Comparison of ENCODE assay signal across 8 mouse cellular contexts in genomic region chr15:83509950-83510804, GRCm38 (mm10). TPM values are rescaled to one million over a fixed set of nuclear protein-coding genes. Genes with fewer than 3 reads are reported as not detected.
DNase-seq lines count a peak whose midpoint lies in the region; ATAC-seq and TF ChIP-seq lines count a peak whose summit lies in the region.

No protein-coding gene starts in this region.

- H3K4me1 ChIP-seq in embryonic facial prominence, embryonic 10.5 days: peaks cover 10% of the 10 kb centered on the region; the same call in 1 of the 2 replicates
- H3K4me1 ChIP-seq in intestine, postnatal 0 days (replicated peaks; ENCODE audit: control insufficient read depth, insufficient read depth, low read length): 0 out of 2 replicates have a peak, but pooled peaks cover 5% of the 10 kb centered on the region
- H3K4me1 ChIP-seq in neural tube, embryonic 13.5 days (replicated peaks): peaks cover 32% of the 10 kb centered on the region

- peak; percentile 55 for TF ChIP-seq CTCF in layer of hippocampus, adult 2 months (conservative IDR thresholded peaks at IDR 0.05)
- TF ChIP-seq CTCF in intestine, postnatal 0 days (IDR thresholded peaks at IDR 0.05; ENCODE audit: low read depth): peak; percentile 33

- 0 out of 2 replicates have a peak overlapping the region, but pooled peaks have one; percentile 34 for H3K9ac ChIP-seq in intestine, postnatal 0 days (ENCODE audit: low read depth, low read length)
- H3K9ac ChIP-seq in neural tube, embryonic 13.5 days: peak overlapping the region; percentile 85

- peak overlapping the region; percentile 93 for H3K4me2 ChIP-seq in intestine, postnatal 0 days (replicated peaks; ENCODE audit: low read depth)
- peak overlapping the region; percentile 68 for H3K4me2 ChIP-seq in neural tube, embryonic 13.5 days

- H3K4me3 ChIP-seq in layer of hippocampus, adult 2 months: peak overlapping the region; percentile 80
- H3K4me3 ChIP-seq in embryonic facial prominence, embryonic 10.5 days: peak overlapping the region; percentile 64
- peak overlapping the region; percentile 51 for H3K4me3 ChIP-seq in intestine, postnatal 0 days (ENCODE audit: low read depth, low read length)
- H3K4me3 ChIP-seq in neural tube, embryonic 13.5 days: peak overlapping the region; percentile 67

- WGBS in embryonic facial prominence, embryonic 10.5 days: 26% methylated on average over 17 of the region's 17 CpGs
- 25% methylated on average over 17 of the region's 17 CpGs for WGBS in intestine, postnatal 0 days
- 23% methylated on average over 17 of the region's 17 CpGs for WGBS in neural tube, embryonic 13.5 days

- DNase-seq in layer of hippocampus, adult 2 months (ENCODE audit: low spot score in 2 of 2): no peak
- DNase-seq in layer of hippocampus, adult 18-20 months (ENCODE audit: low spot score in 2 of 2): no peak
- DNase-seq in embryonic facial prominence, embryonic 10.5 days (ENCODE audit: low spot score): no peak
- DNase-seq in layer of hippocampus, adult 9-10 months (ENCODE audit: low spot score): no peak
- no peak for DNase-seq in spleen, adult 18-20 months
- no peak for DNase-seq in adrenal gland, adult 8-10 months

- H3K36me3 ChIP-seq in embryonic facial prominence, embryonic 10.5 days (replicated peaks): peaks cover 10% of the 10 kb centered on the region
- no peaks in the 10 kb centered on the region for H3K36me3 ChIP-seq in intestine, postnatal 0 days (ENCODE audit: control insufficient read depth, insufficient read depth)
- H3K36me3 ChIP-seq in neural tube, embryonic 13.5 days: peaks cover 12% of the 10 kb centered on the region

- ATAC-seq in intestine, postnatal 0 days: no peak; the same call in 1 of the 2 replicates
- ATAC-seq in neural tube, embryonic 13.5 days (ENCODE audit: low read depth): peak; percentile 88

- H3K27me3 ChIP-seq in embryonic facial prominence, embryonic 10.5 days (replicated peaks; ENCODE audit: low read depth, poor library complexity, severe bottlenecking): no peaks in the 10 kb centered on the region; the same call in 1 of the 2 replicates
- no peaks in the 10 kb centered on the region for H3K27me3 ChIP-seq in intestine, postnatal 0 days (replicated peaks; ENCODE audit: control insufficient read depth, insufficient read depth, low read length)
- peaks cover 3% of the 10 kb centered on the region; the same call in 1 of the 2 replicates for H3K27me3 ChIP-seq in neural tube, embryonic 13.5 days

- no peaks in the 10 kb centered on the region for H3K9me3 ChIP-seq in embryonic facial prominence, embryonic 10.5 days
- no peaks in the 10 kb centered on the region for H3K9me3 ChIP-seq in intestine, postnatal 0 days (ENCODE audit: control insufficient read depth)
- H3K9me3 ChIP-seq in neural tube, embryonic 13.5 days: no peaks in the 10 kb centered on the region

- H3K27ac ChIP-seq in layer of hippocampus, adult 2 months: peak overlapping the region; percentile 82
- H3K27ac ChIP-seq in embryonic facial prominence, embryonic 10.5 days (replicated peaks): peak overlapping the region; percentile 79
- H3K27ac ChIP-seq in intestine, postnatal 0 days (ENCODE audit: low read depth, low read length): no peak overlapping the region
- H3K27ac ChIP-seq in neural tube, embryonic 13.5 days (replicated peaks): peak overlapping the region; percentile 94

RNA-seq across cellular contexts. Expression of gene Ttll1, which starts 0.5 kb away (rescaled TPM):
- 10 to 100 TPM; 34.5 to 36.6 TPM for total RNA-seq in layer of hippocampus, adult 2 months (2021)
- total RNA-seq in layer of hippocampus, adult 18-20 months (2021): 10 to 100 TPM; 36.0 to 38.5 TPM
- 30.9 and 32.6 TPM in 2 replicates for polyA plus RNA-seq in embryonic facial prominence, embryonic 10.5 days (2016; fragmentation: Nextera tagmentation; extraction: Ambion mirVana)
- 6.0 and 7.1 TPM in 2 replicates for polyA plus RNA-seq in intestine, postnatal 0 days (2015; fragmentation: Nextera tagmentation; extraction: Ambion mirVana)
- polyA plus RNA-seq in neural tube, embryonic 13.5 days (2015; fragmentation: Nextera tagmentation; extraction: Ambion mirVana): 107 and 108 TPM in 2 replicates
- 10 to 100 TPM in 2 of 4 experiments, 1 to 10 TPM in 2; 9.8 to 16.5 (median 13.1) TPM for total RNA-seq in adrenal gland, adult 8-10 months (2022)

RNA-seq across cellular contexts. Expression of gene Bik, which starts 16.5 kb away (rescaled TPM):
- not detected for total RNA-seq in layer of hippocampus, adult 2 months (2021)
- total RNA-seq in layer of hippocampus, adult 18-20 months (2021): under 1 TPM; 0.43 to 0.47 TPM
- polyA plus RNA-seq in embryonic facial prominence, embryonic 10.5 days (2016; fragmentation: Nextera tagmentation; extraction: Ambion mirVana): 2.3 TPM in 2 replicates
- 4.6 TPM in 2 replicates for polyA plus RNA-seq in intestine, postnatal 0 days (2015; fragmentation: Nextera tagmentation; extraction: Ambion mirVana)
- polyA plus RNA-seq in neural tube, embryonic 13.5 days (2015; fragmentation: Nextera tagmentation; extraction: Ambion mirVana): 1.2 and 1.5 TPM in 2 replicates
- 1 to 10 TPM; 3.1 to 8.1 (median 5.4) TPM for total RNA-seq in adrenal gland, adult 8-10 months (2022)

RNA-seq across cellular contexts. Expression of gene Pacsin2, which starts 45.8 kb away (rescaled TPM):
- total RNA-seq in layer of hippocampus, adult 2 months (2021): 100 to 1,000 TPM in 1 of 2 experiments, 10 to 100 TPM in 1; 99.7 to 104 TPM
- 100 to 1,000 TPM; 101 to 106 TPM for total RNA-seq in layer of hippocampus, adult 18-20 months (2021)
- 60.7 and 61.7 TPM in 2 replicates for polyA plus RNA-seq in embryonic facial prominence, embryonic 10.5 days (2016; fragmentation: Nextera tagmentation; extraction: Ambion mirVana)
- 40.9 and 47.3 TPM in 2 replicates for polyA plus RNA-seq in intestine, postnatal 0 days (2015; fragmentation: Nextera tagmentation; extraction: Ambion mirVana)
- polyA plus RNA-seq in neural tube, embryonic 13.5 days (2015; fragmentation: Nextera tagmentation; extraction: Ambion mirVana): 29.6 and 32.2 TPM in 2 replicates
- total RNA-seq in adrenal gland, adult 8-10 months (2022): 100 to 1,000 TPM in 2 of 4 experiments, 10 to 100 TPM in 2; 88.4 to 126 (median 102) TPM

RNA-seq across cellular contexts. Expression of gene Tspo, which starts 53.2 kb away (rescaled TPM):
- 1 to 10 TPM; 5.4 to 6.1 TPM for total RNA-seq in layer of hippocampus, adult 2 months (2021)
- total RNA-seq in layer of hippocampus, adult 18-20 months (2021): 1 to 10 TPM; 6.7 to 8.5 TPM
- 34.1 and 35.6 TPM in 2 replicates for polyA plus RNA-seq in embryonic facial prominence, embryonic 10.5 days (2016; fragmentation: Nextera tagmentation; extraction: Ambion mirVana)
- polyA plus RNA-seq in intestine, postnatal 0 days (2015; fragmentation: Nextera tagmentation; extraction: Ambion mirVana): 105 and 118 TPM in 2 replicates
- 13.1 and 13.4 TPM in 2 replicates for polyA plus RNA-seq in neural tube, embryonic 13.5 days (2015; fragmentation: Nextera tagmentation; extraction: Ambion mirVana)
- total RNA-seq in adrenal gland, adult 8-10 months (2022): 100 to 1,000 TPM; 480 to 546 (median 516) TPM

RNA-seq across cellular contexts. Expression of gene Mcat, which starts 53.4 kb away (rescaled TPM):
- total RNA-seq in layer of hippocampus, adult 2 months (2021): 10 to 100 TPM; 24.2 to 28.7 TPM
- total RNA-seq in layer of hippocampus, adult 18-20 months (2021): 10 to 100 TPM; 21.8 to 29.3 TPM
- 43.9 and 46.9 TPM in 2 replicates for polyA plus RNA-seq in embryonic facial prominence, embryonic 10.5 days (2016; fragmentation: Nextera tagmentation; extraction: Ambion mirVana)
- 15.9 and 16.8 TPM in 2 replicates for polyA plus RNA-seq in intestine, postnatal 0 days (2015; fragmentation: Nextera tagmentation; extraction: Ambion mirVana)
- 33.4 and 36.3 TPM in 2 replicates for polyA plus RNA-seq in neural tube, embryonic 13.5 days (2015; fragmentation: Nextera tagmentation; extraction: Ambion mirVana)
- total RNA-seq in adrenal gland, adult 8-10 months (2022): 10 to 100 TPM; 38.4 to 51.7 (median 43.9) TPM
